22 mouse cellular contexts compared by ENCODE assay signal in genomic region chr19:44077024-44077423, GRCm38 (mm10). TPM values are rescaled to one million over a fixed set of nuclear protein-coding genes. Genes with fewer than 3 reads are reported as not detected.
"Had no signal": no experiment of that assay in that cellular context is flagged by ENCODE, and none has a peak within 500 bp of the region (broad histone marks: within the 10 kb centered on the region; RNA-seq: fewer than 3 reads in every experiment).

No protein-coding gene starts in this region.

- H3K27me3 ChIP-seq: lung, embryonic 15.5 days; megakaryocyte, embryonic 14.5 days; midbrain, embryonic 13.5 days; midbrain, embryonic 15.5 days; neural tube, embryonic 12.5 days; stomach, embryonic 15.5 days had no signal

- H3K4me2 ChIP-seq: lung, embryonic 15.5 days; midbrain, embryonic 11.5 days; midbrain, embryonic 13.5 days; midbrain, embryonic 15.5 days; neural tube, embryonic 12.5 days; stomach, embryonic 15.5 days had no signal

- H3K27ac ChIP-seq: lung, embryonic 15.5 days; macrophage; midbrain, embryonic 13.5 days; midbrain, embryonic 15.5 days; neural tube, embryonic 12.5 days; stomach, embryonic 15.5 days; stomach, postnatal 0 days had no signal

- ATAC-seq: lung, postnatal 0 days; midbrain, embryonic 13.5 days; midbrain, embryonic 15.5 days had no signal

- H3K9ac ChIP-seq: lung, embryonic 15.5 days; midbrain, embryonic 13.5 days; midbrain, embryonic 15.5 days; neural tube, embryonic 12.5 days; stomach, embryonic 15.5 days had no signal

- H3K9me3 ChIP-seq: lung, embryonic 15.5 days; megakaryocyte, embryonic 14.5 days; midbrain, embryonic 13.5 days; midbrain, embryonic 15.5 days; neural tube, embryonic 12.5 days; stomach, embryonic 15.5 days had no signal

- H3K4me3 ChIP-seq: lung, embryonic 15.5 days; megakaryocyte, embryonic 14.5 days; midbrain, embryonic 13.5 days; midbrain, embryonic 15.5 days; neural tube, embryonic 12.5 days; stomach, embryonic 15.5 days had no signal

- DNase-seq: lung, adult 2 months; lung, postnatal 14 days; lung, postnatal 36 days; right cerebral cortex, postnatal 14 days; thymus, adult 2 months; thymus, postnatal 25 days; thymus, postnatal 4 days had no signal

- H3K4me1 ChIP-seq: lung, embryonic 15.5 days; midbrain, embryonic 13.5 days; midbrain, embryonic 15.5 days; neural tube, embryonic 12.5 days; stomach, embryonic 15.5 days had no signal

RNA-seq across cellular contexts. Expression of gene Cyp2c23, which starts 48.0 kb away (rescaled TPM):
- total RNA-seq: midbrain, postnatal 0 days; monocyte, adult 5-6 weeks; neutrophil, adult 5-6 weeks had no signal
- polyA plus RNA-seq: midbrain, embryonic 11.5 days; midbrain, embryonic 15.5 days; midbrain, postnatal 0 days; neural tube, embryonic 12.5 days; neural tube, embryonic 14.5 days; spleen, adult 2 months; thymus, adult 2 months had no signal
